Mouse (Mus musculus) right cerebral cortex, postnatal 25 days (tissue): Measurements from ENCODE around the gene Mrpl43.
"Not testable (repeated sequence)": the region's sequence is repeated elsewhere in the genome, so short reads cannot be mapped to it uniquely, and the experiment has no call there.

Experiments
- DNase-seq: peaks from one replicate; pipeline ENCODE4 v3.0.0; 2022

Gene Mrpl43

GRCm38 (mm10) chr19:45005957-45006712, at the start of gene Mrpl43:
Mrpl43 (minus strand) TSS chr19:45006442.
- DNase-seq: peak; percentile 95

DNA sequence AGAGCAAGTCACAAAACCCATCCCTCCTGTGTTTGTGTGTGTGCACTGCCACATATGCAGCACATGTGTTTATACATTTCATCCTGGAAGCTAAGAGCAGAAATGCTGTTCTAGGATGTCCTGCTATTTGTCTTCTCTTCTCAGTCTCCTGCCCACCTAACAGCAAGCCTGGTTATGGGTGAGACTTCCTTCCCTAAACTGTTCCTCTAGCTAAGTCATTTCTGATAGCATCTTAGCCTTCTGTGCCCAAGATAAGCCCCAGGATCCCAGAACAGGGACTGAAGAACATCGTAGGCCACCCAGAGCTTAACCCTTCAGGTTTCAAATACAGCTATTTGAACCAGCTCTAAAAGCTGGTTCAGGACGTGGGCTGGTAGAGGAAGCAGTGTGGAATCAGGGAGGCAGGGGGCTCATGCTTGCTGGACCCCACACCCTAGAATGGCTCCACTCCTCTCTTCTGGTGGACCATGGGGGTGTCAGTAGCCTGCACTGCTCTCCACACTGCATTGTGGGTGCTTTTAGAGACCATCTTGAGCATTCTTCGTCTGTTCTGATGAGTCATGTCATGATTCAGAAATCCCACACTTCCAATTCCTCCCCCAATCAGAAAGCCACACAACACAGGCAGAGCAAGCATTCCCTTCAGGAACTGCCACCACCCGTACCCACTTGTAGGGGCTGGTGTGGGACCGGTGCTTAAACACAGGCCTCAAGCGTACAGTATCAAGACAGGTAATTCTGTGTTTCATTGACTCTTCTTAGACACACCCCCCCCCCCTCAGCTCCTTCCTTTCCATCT, 48.8 kb upstream of the Mrpl43 start:
- DNase-seq: no peak

DNA sequence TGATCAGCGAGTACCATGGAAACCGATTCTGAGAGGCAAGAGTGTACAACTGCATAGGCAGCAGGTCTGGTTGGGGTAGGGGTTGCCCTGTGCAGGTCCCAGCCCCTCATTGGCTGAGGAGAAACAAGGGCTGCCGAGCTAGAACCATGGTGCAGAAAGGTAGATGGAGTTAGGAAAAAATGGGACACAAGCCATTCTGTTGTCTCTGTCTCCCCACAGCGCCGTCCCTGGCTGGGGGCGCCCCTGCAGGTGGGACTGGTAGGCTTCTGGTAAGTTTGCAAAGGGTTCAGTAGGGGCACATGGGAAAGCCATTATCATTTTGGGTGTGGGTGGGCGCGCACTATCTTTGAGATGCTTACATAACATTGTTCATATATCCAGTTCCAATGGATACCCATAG, 47.2 kb upstream of the Mrpl43 start:
- no peak for DNase-seq

- DNase-seq: no peak
Measured at GRCm38 (mm10) chr19:45049523-45049922, 43.3 kb upstream of the Mrpl43 start.

DNA sequence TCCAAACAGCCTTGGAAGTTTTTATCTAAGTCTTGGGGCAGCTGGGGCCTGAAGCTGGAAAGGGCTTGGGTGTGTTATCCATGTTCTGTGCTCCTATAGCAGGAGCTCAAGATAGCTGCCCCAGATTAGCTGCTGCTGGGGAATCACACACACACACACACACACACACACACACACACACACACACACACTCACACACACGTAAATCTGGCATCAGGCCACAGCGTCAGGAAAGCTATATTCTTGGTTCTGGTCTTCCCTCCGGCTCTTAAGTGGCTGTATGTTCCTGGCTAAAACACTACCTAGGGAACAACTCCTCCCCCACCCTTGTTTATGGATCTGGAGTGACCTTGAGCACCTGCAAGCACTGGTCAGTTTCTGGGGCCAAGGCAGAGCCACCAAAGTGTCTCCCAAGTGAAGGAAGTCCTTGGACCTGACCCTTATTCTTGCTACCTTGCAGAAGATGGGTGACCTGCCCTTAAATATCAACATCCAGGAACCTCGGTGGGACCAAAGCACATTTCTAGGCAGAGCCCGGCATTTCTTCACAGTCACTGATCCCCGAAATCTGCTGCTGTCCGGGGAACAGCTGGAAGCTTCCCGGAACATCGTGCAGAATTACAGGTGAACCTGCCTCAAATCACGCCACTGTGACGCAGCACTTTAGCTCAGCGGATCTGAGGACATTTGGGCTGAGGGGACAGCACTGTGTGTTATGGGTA, 42.6 kb upstream of the Mrpl43 start:
- DNase-seq: no peak

DNA sequence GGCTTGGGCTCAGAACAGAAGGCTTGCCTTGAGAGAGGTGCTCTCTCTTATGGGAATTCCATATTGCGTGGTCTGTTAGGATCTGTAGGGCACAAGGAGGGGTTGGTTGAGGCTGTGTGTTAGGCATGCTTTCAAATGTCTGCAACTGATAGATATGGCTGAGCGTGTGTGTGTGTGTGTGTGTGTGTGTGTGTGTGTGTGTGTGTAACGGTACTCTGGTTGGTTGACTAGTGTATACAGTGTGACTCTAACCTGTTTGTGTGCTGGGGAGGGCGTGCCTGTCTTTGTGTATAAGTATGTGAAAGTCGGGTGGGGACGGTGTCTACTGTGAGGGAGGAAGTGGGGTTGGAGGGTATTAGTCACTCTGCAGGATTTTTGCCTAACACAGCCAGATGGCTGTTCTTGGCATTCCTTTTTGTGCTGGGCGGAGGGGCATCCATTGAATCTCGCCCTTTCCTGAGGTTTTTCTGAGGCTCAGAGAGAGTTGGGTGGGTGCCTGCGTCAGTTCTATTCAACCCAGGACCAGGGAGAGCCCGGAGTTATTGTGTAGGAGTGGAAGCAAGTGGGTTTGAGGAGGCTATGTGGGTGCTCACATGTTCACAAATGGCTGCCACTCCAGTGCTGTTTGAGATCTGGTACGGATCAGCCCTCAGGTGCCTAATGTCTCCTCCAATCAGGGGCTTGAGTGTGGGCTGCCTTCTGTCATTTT, 41.8 kb upstream of the Mrpl43 start:
- peak; percentile 88 for DNase-seq

DNA sequence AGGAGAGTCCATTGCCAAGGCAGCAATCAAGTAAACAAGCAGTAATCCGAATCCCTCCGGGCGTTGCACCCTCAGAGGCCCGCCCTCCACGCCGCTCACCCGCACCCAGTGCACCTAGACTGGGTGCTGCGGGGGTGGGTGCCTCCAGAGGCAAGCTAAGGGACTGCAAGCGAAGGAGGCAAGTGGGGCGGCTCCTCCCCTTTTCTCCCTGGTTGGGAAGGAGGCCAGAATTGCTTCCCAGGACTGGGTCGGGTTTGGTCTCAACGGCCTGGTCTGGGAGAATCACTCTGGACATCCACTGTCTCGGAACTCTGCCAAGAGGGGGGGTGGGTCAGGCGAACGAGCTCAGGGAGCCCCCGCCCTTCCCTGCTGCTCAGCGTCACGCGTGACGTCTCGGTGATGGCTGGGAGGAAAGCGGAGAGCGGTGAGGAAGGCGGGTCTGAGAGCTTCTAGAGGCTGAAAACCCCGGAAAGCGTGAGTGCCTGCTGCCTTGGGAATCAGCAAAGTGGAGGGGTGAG, 41.2 kb upstream of the Mrpl43 start, which contains the start of gene Sfxn3:
Gene Sfxn3, plus strand, starts transcription at position 87 of the 518 bp plus-strand sequence.
- DNase-seq: peak; percentile 93

GRCm38 (mm10) chr19:45046523-45047321, 40.5 kb upstream of the Mrpl43 start:
- peak; percentile 80 for DNase-seq

- no peak for DNase-seq
Measured at GRCm38 (mm10) chr19:45045651-45046050, 39.4 kb upstream of the Mrpl43 start, which contains the start of gene Pdzd7. Pdzd7 (minus strand) TSS chr19:45045717.

DNA sequence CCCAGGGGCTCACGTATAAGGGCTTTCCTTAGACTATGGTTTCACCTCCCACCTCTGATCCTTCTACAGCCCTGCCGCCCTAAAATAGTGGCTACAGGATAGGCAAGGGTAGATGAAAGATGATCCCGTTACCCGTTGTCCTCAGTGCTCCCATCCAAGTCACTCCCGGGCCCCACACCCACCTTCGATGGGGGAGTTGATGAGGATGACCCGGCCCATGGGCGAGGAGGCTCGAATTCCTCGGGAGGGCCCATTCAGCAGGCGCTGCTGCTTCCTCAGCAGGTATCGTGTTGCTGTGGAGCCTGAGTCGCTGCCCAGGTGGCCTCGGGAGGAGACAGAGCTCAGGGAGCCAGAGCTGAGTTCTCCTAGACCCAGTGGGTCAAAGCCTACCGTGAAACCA, 39.0 kb upstream of the Mrpl43 start:
- no peak for DNase-seq

DNA sequence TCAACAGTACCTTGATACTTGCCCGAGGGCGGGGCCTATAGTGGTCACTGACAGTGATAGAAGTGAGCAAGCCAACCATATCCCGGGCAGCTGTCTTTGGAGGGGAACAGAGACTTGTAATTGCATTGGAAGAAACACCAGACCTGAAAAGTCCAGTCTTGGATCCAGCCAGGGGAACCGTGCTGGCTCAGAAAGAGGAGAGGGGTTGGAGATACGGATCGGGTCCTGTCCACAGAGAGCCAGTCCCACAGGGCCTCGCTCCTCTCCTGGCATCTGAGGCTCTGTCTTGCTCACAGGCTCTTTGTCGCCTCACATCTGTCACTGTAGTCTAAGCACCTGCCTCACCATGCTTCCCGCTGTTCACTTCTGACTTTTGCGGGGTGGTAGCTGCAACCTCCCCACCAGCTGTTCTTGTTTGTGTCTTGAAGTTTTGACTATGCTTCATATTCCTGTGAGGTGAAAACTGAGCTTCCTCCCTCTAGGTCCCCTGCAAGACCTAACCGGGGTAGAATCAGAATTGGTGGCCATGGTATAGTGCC, 38.2 kb upstream of the Mrpl43 start:
- DNase-seq: no peak

DNA sequence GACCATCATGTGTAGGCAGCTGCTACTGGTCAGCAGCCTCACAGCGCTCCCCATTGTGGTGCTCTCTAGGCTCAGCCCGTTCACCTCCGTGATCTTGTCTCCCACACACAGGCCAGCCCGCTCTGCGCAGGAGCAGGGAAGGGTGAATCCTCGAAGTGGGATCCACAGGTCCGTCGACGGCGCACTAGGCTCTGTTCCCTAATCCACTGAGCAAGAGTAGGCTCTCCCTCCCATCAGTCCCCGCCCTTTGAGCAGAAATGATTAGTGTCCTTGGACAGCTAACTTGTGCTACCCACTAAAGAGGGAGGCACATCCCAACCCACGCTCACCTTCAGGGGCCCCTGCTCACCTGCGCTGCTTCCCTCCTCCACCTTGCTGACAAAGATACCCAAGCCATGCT, 34.0 kb upstream of the Mrpl43 start:
- no peak for DNase-seq

DNA sequence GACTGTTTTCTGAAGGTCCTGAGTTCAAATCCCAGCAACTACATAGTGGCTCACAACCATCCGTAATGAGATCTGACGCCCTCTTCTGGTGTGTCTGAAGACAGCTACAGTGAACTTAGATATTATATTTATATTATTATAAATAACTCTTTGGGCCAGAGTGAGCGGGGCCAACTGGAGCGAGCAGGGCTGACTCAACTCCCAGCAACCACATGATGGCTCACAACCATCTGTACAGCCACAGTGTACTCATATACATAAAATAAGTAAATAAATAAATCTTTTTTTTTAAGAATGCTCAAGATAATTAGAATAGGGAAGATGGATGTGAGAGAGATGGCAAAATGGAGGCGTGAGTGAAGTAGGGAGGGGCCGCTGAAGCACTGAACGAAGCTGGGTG, 32.0 kb upstream of the Mrpl43 start:
- not testable (repeated sequence) for DNase-seq

- DNase-seq: no peak
Measured at GRCm38 (mm10) chr19:45036867-45037266, 30.6 kb upstream of the Mrpl43 start.

DNA sequence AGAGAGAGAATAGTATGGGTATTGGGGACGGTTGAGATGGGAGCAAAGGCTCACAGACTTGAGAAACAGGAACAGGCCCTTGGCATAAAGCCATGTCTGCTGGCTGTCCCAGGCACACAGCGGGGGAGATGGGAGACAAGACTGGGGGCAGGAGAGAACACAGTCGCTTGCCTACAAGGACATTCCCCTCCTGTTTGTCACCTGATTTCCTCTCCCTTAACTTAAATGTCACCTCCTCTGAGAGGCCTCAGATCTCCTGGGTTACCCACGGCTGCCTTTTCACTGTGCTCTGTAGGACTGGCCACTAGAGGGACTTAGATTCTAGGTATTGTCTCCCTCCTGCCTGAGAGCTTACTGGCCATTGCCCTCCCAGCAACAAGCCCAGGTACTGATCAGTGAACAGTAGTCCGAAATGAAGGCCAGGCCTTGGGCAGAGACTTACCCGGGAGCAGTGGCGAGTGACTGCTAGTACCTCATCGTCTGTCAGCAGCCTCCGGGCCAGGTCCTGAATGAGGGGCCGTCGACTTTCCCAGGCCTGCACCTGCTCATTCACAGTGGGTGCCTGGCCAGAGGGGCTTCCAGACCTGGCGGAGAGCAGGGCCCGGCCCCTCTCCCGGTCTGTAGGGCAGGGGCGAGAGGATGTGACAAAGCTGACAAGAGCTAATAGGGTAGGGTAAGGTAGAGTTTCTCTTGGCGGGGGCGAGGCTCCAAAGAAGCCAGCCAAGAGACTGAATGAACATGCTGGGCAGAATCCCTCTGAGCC, 26.5 kb upstream of the Mrpl43 start:
- DNase-seq: no peak

- DNase-seq: peak; percentile 66
Measured at GRCm38 (mm10) chr19:45031780-45032179, 25.5 kb upstream of the Mrpl43 start.

GRCm38 (mm10) chr19:45030746-45031693, 24.8 kb upstream of the Mrpl43 start:
- peak; percentile 67 for DNase-seq

GRCm38 (mm10) chr19:45030111-45030510, 23.9 kb upstream of the Mrpl43 start:
- no peak for DNase-seq

GRCm38 (mm10) chr19:45029571-45029970, 23.3 kb upstream of the Mrpl43 start:
- no peak for DNase-seq
